Mouse (Mus musculus): ENCODE measurements around the gene Pcx.

GRCm38 (mm10) chr19:4605654-4606053, 95.4 kb downstream of the Pcx start:
- TF ChIP-seq EP300 (IDR thresholded peaks at IDR 0.05; ENCODE audit: low read depth) (no peak), CTCF (IDR thresholded peaks at IDR 0.05; ENCODE audit: low read depth) (no peak)

Measured in liver, embryonic 14.5 days (tissue).